Mouse (Mus musculus) forebrain, embryonic 12.5 days (tissue): Measurements from ENCODE around the gene Kat6b. TPM values are rescaled to one million over a fixed set of nuclear protein-coding genes. Genes with fewer than 3 reads are reported as not detected.

Experiments
- ATAC-seq: fragments of 200-750 bp; cut with Nextera tagmentation; 2 replicates; pipeline ENCODE4 v1.8.0; 2017; ENCODE audit warnings: moderate TSS enrichment; ENCODE audit not compliant: low FRiP score
- H3K27ac ChIP-seq: fragments of 300-500 bp; sonication (generic); 2 replicates; pipeline ENCODE4 v1.5.1; 2016; ENCODE audit warnings: mild to moderate bottlenecking
- H3K27me3 ChIP-seq: fragments of 300-500 bp; sonication (generic); 2 replicates; pipeline ENCODE4 v1.6.1; 2016; ENCODE audit warnings: mild to moderate bottlenecking
- H3K36me3 ChIP-seq: fragments of 300-500 bp; sonication (generic); replicated peaks from 2 replicates; pipeline ENCODE4 v1.6.1; 2016; ENCODE audit warnings: mild to moderate bottlenecking
- H3K4me1 ChIP-seq: fragments of 300-500 bp; sonication (generic); 2 replicates; pipeline ENCODE4 v1.6.1; 2016
- H3K4me2 ChIP-seq: fragments of 300-500 bp; sonication (generic); 2 replicates; pipeline ENCODE4 v1.6.1; 2016; ENCODE audit warnings: mild to moderate bottlenecking, moderate library complexity
- H3K4me3 ChIP-seq: fragments of 300-500 bp; sonication (generic); replicated peaks from 2 replicates; pipeline ENCODE4 v1.5.1; 2016; ENCODE audit warnings: mild to moderate bottlenecking
- H3K9ac ChIP-seq: fragments of 300-500 bp; sonication (generic); 2 replicates; pipeline ENCODE4 v1.6.1; 2016; ENCODE audit warnings: mild to moderate bottlenecking
- H3K9me3 ChIP-seq: fragments of 300-500 bp; sonication (generic); 2 replicates; pipeline ENCODE4 v1.6.1; 2016
- WGBS: fragments of 180-500 bp; shearing (Covaris S2); methylation state at CpG from one replicate; pipeline ENCODE4 v1.1.7; 2016; 5-methylcytosine and 5-hydroxymethylcytosine counted together
- polyA plus RNA-seq: library from polyadenylated mRNA; unstranded; fragments of >200 nt; fragmentation: Nextera tagmentation; extraction: Ambion mirVana; gene quantifications from 2 replicates; pipeline ENCODE4 v1.2.1, GENCODE M21; 2016

Gene Kat6b
- polyA plus RNA-seq, 1 experiment from 2014 or later = 40.5 TPM

- no peak for ATAC-seq
Measured at GRCm38 (mm10) chr14:21592152-21592551, 110.9 kb downstream of the Kat6b start.

GRCm38 (mm10) chr14:21592985-21593750 is 111.9 kb downstream of the Kat6b start:
- no peaks in the 10 kb centered on the region for H3K27me3 ChIP-seq
- peaks cover 3% of the 10 kb centered on the region; the same call in 1 of the 2 replicates for H3K4me1 ChIP-seq
- 93% methylated on average over 8 of the region's 8 CpGs for WGBS
- H3K36me3 ChIP-seq = peaks cover 14% of the 10 kb centered on the region
- H3K9ac ChIP-seq = no peak overlapping the region
- no peak overlapping the region for H3K4me3 ChIP-seq
- ATAC-seq = no peak
- no peak overlapping the region for H3K4me2 ChIP-seq
- H3K27ac ChIP-seq = no peak overlapping the region
- H3K9me3 ChIP-seq = 0 out of 2 replicates have a peak, but pooled peaks cover 2% of the 10 kb centered on the region

More at GRCm38 (mm10) chr14:21592152-21592551, 110.9 kb downstream of the Kat6b start:
- H3K27me3 ChIP-seq = no peaks in the 10 kb centered on the region
- peaks cover 10% of the 10 kb centered on the region for H3K36me3 ChIP-seq
- 0 out of 2 replicates have a peak, but pooled peaks cover 2% of the 10 kb centered on the region for H3K9me3 ChIP-seq
- H3K27ac ChIP-seq = no peak overlapping the region
- no peak overlapping the region for H3K4me3 ChIP-seq
- no peak overlapping the region for H3K9ac ChIP-seq
- H3K4me1 ChIP-seq = peaks cover 3% of the 10 kb centered on the region
- WGBS = 100% methylated on average over 1 of the region's 1 CpGs
- no peak overlapping the region for H3K4me2 ChIP-seq

- H3K4me1 ChIP-seq = peaks cover 44% of the 10 kb centered on the region
- 18% methylated on average over 9 of the region's 9 CpGs for WGBS
- H3K27ac ChIP-seq = peak overlapping the region; percentile 78
- peak; percentile 88 for ATAC-seq
- no peaks in the 10 kb centered on the region for H3K9me3 ChIP-seq
- H3K4me2 ChIP-seq = peak overlapping the region; percentile 1; the same call in 1 of the 2 replicates
- H3K9ac ChIP-seq = no peak overlapping the region
- peaks cover 9% of the 10 kb centered on the region for H3K36me3 ChIP-seq
- H3K4me3 ChIP-seq = no peak overlapping the region
- no peaks in the 10 kb centered on the region for H3K27me3 ChIP-seq
Measured at GRCm38 (mm10) chr14:21599446-21600173, 118.4 kb downstream of the Kat6b start.

- H3K9me3 ChIP-seq = no peaks in the 10 kb centered on the region
- H3K4me1 ChIP-seq = peaks cover 44% of the 10 kb centered on the region
- H3K9ac ChIP-seq = no peak overlapping the region
- ATAC-seq = peak; percentile 59
- H3K4me2 ChIP-seq = peak overlapping the region; percentile 1; the same call in 1 of the 2 replicates
- H3K4me3 ChIP-seq = no peak overlapping the region
- H3K27me3 ChIP-seq = no peaks in the 10 kb centered on the region
- H3K36me3 ChIP-seq = peaks cover 9% of the 10 kb centered on the region
- 36% methylated on average over 5 of the region's 5 CpGs for WGBS
- H3K27ac ChIP-seq = peak overlapping the region; percentile 78
Measured at GRCm38 (mm10) chr14:21600174-21600566, 118.9 kb downstream of the Kat6b start.

GRCm38 (mm10) chr14:21600628-21601027 is 119.4 kb downstream of the Kat6b start:
- Histone ChIP-seq H3K9me3 (no peaks in the 10 kb centered on the region), H3K27me3 (no peaks in the 10 kb centered on the region), H3K27ac (peak overlapping the region; percentile 78), H3K4me3 (no peak overlapping the region), H3K4me2 (no peak overlapping the region), H3K36me3 (peaks cover 9% of the 10 kb centered on the region), H3K9ac (no peak overlapping the region), H3K4me1 (peaks cover 44% of the 10 kb centered on the region)
- ATAC-seq = peak; percentile 24; the same call in 1 of the 2 replicates
- 58% methylated on average over 1 of the region's 1 CpGs for WGBS

GRCm38 (mm10) chr14:21602166-21602565 is 120.9 kb downstream of the Kat6b start:
- H3K4me1 ChIP-seq = peaks cover 44% of the 10 kb centered on the region
- 84% methylated on average over 12 of the region's 12 CpGs for WGBS

GRCm38 (mm10) chr14:21602937-21603336 is 121.7 kb downstream of the Kat6b start:
- Histone ChIP-seq H3K4me2 (no peak overlapping the region), H3K9ac (no peak overlapping the region), H3K4me1 (peaks cover 46% of the 10 kb centered on the region), H3K9me3 (no peaks in the 10 kb centered on the region), H3K36me3 (no peaks in the 10 kb centered on the region), H3K4me3 (no peak overlapping the region), H3K27ac (no peak overlapping the region), H3K27me3 (no peaks in the 10 kb centered on the region)
- WGBS = 92% methylated on average over 4 of the region's 4 CpGs
- ATAC-seq = no peak

More at GRCm38 (mm10) chr14:21602166-21602565, 120.9 kb downstream of the Kat6b start:
- H3K36me3 ChIP-seq = peaks cover 4% of the 10 kb centered on the region; the same call in 1 of the 2 replicates
- no peak for ATAC-seq
- no peak overlapping the region for H3K9ac ChIP-seq
- H3K4me3 ChIP-seq = no peak overlapping the region
- peak overlapping the region; percentile 9; the same call in 1 of the 2 replicates for H3K27ac ChIP-seq
- no peaks in the 10 kb centered on the region for H3K9me3 ChIP-seq
- no peak overlapping the region for H3K4me2 ChIP-seq
- H3K27me3 ChIP-seq = no peaks in the 10 kb centered on the region

- H3K4me2 ChIP-seq = no peak overlapping the region; the same call in 1 of the 2 replicates
- no peak overlapping the region for H3K4me3 ChIP-seq
- 42% methylated on average over 4 of the region's 4 CpGs for WGBS
- H3K9me3 ChIP-seq = no peaks in the 10 kb centered on the region
- H3K36me3 ChIP-seq = 0 out of 2 replicates have a peak, but pooled peaks cover 3% of the 10 kb centered on the region
- H3K27me3 ChIP-seq = no peaks in the 10 kb centered on the region
- ATAC-seq = no peak
- H3K4me1 ChIP-seq = peaks cover 28% of the 10 kb centered on the region
- H3K27ac ChIP-seq = peak overlapping the region; percentile 76
- H3K9ac ChIP-seq = no peak overlapping the region
Measured at GRCm38 (mm10) chr14:21607686-21608085, 126.5 kb downstream of the Kat6b start.

GRCm38 (mm10) chr14:21608886-21609285 is 127.7 kb downstream of the Kat6b start:
- peaks cover 29% of the 10 kb centered on the region for H3K4me1 ChIP-seq
- H3K4me3 ChIP-seq = no peak overlapping the region
- H3K9ac ChIP-seq = no peak overlapping the region
- peak; percentile 13; the same call in 1 of the 2 replicates for ATAC-seq
- peak overlapping the region; percentile 76 for H3K27ac ChIP-seq
- no peaks in the 10 kb centered on the region for H3K9me3 ChIP-seq
- no peaks in the 10 kb centered on the region for H3K27me3 ChIP-seq
- WGBS = 16% methylated on average over 4 of the region's 4 CpGs
- peaks cover 8% of the 10 kb centered on the region; the same call in 1 of the 2 replicates for H3K36me3 ChIP-seq
- no peak overlapping the region; the same call in 1 of the 2 replicates for H3K4me2 ChIP-seq

- Histone ChIP-seq H3K4me2 (no peak overlapping the region), H3K9me3 (no peaks in the 10 kb centered on the region), H3K27me3 (no peaks in the 10 kb centered on the region), H3K36me3 (peaks cover 13% of the 10 kb centered on the region), H3K9ac (no peak overlapping the region), H3K4me3 (no peak overlapping the region), H3K4me1 (peaks cover 27% of the 10 kb centered on the region), H3K27ac (peak overlapping the region; percentile 51; the same call in 1 of the 2 replicates)
- ATAC-seq = peak; percentile 71
- WGBS = 12% methylated on average over 3 of the region's 3 CpGs
Measured at GRCm38 (mm10) chr14:21610224-21610623, 129.0 kb downstream of the Kat6b start.

- no peak for ATAC-seq
- no peak overlapping the region for H3K4me3 ChIP-seq
- H3K27ac ChIP-seq = no peak overlapping the region
- 94% methylated on average over 6 of the region's 6 CpGs for WGBS
- no peak overlapping the region for H3K9ac ChIP-seq
- peaks cover 13% of the 10 kb centered on the region for H3K36me3 ChIP-seq
- H3K4me2 ChIP-seq = no peak overlapping the region
- peaks cover 21% of the 10 kb centered on the region for H3K4me1 ChIP-seq
- no peaks in the 10 kb centered on the region for H3K27me3 ChIP-seq
- no peaks in the 10 kb centered on the region for H3K9me3 ChIP-seq
Measured at GRCm38 (mm10) chr14:21613031-21613430, 131.8 kb downstream of the Kat6b start.

GRCm38 (mm10) chr14:21614103-21614502 is 132.9 kb downstream of the Kat6b start:
- ATAC-seq = no peak
- H3K9ac ChIP-seq = no peak overlapping the region
- no peaks in the 10 kb centered on the region for H3K27me3 ChIP-seq
- peaks cover 17% of the 10 kb centered on the region for H3K36me3 ChIP-seq
- H3K4me3 ChIP-seq = no peak overlapping the region
- no peak overlapping the region for H3K4me2 ChIP-seq
- WGBS = 90% methylated on average over 5 of the region's 5 CpGs
- 0 out of 2 replicates have a peak overlapping the region, but pooled peaks have one; percentile 25 for H3K27ac ChIP-seq
- H3K4me1 ChIP-seq = peaks cover 10% of the 10 kb centered on the region
- H3K9me3 ChIP-seq = no peaks in the 10 kb centered on the region
